Mouse (Mus musculus) thymus, postnatal 4 days (tissue): Measurements from ENCODE around the gene Pan3.
A peak's percentile ranks its signal among the peaks of the same experiment; 100 is the strongest.

ENCODE experiments used
- DNase-seq: peaks from one replicate; pipeline ENCODE4 v3.0.0; 2021

The Pan3 gene

DNA sequence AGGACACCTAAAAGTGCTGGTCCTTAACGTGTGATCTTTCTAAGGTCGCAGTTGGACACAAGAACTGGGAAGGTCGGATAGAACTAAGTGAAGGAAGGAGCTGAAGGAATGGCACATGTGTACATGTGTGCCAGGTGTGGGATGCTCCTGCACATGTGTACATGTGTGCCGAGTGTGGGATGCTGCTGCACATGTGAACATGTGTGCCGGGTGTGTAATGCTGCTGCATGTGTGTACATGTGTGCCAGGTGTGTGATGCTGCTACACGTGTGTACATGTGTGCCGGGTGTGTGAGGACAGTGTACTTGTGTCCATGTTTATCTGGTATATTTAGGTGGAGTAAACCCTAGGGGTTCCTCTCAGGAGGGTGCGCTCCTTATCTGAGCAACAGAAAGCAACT, 3.0 kb downstream of the Pan3 start:
- no peak for DNase-seq

GRCm38 (mm10) chr5:147435224-147435623, 5.3 kb downstream of the Pan3 start:
- no peak for DNase-seq

DNA sequence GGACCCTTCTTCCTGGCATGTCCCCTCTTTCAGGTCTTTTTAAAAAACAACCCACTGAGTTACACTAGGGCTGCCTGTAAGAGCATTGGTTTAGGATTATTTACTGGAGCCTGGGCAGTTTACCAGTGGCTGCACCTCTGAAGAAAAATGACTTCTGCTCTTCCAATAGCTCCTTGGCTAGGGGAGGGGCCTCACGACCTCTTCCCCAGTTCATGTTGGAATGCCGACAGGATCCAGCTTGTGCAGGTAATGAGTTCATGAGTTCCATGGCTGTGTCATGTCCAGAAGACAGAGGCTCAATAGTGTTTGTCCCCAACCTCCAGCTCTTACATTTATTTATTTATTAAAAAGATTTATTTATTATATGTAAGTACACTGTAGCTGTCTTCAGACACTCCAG, 5.8 kb downstream of the Pan3 start:
- DNase-seq, result no peak

DNA sequence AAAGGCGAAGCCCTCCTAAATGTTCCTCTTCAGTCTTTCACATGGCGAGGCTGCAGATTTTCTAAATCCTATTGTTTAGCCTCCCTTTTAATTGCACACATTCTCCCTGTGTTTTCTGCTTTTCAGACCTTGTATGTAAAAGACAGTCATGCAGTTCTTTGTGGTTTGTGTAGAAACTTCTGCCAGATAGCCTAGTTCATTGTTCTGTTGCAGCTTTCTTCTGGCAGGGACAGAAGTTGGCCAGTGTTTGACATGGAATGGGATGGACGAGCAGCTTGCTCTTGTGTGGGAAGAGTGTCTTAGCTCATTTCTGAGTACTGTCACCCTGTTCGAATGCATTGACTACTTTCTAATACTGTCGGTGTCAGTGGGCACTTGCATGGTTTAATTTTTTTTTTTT, 6.5 kb downstream of the Pan3 start:
- DNase-seq, result no peak

GRCm38 (mm10) chr5:147440996-147441507, 11.1 kb downstream of the Pan3 start:
- no peak for DNase-seq

- no peak for DNase-seq
Measured at GRCm38 (mm10) chr5:147441979-147442378, 12.0 kb downstream of the Pan3 start.

- no peak for DNase-seq
Measured at GRCm38 (mm10) chr5:147442741-147443140, 12.8 kb downstream of the Pan3 start.

- DNase-seq, result no peak
Measured at GRCm38 (mm10) chr5:147444298-147444697, 14.3 kb downstream of the Pan3 start.

GRCm38 (mm10) chr5:147444757-147445156, 14.8 kb downstream of the Pan3 start:
- no peak for DNase-seq

GRCm38 (mm10) chr5:147445252-147445651, 15.3 kb downstream of the Pan3 start:
- DNase-seq, result no peak

DNA sequence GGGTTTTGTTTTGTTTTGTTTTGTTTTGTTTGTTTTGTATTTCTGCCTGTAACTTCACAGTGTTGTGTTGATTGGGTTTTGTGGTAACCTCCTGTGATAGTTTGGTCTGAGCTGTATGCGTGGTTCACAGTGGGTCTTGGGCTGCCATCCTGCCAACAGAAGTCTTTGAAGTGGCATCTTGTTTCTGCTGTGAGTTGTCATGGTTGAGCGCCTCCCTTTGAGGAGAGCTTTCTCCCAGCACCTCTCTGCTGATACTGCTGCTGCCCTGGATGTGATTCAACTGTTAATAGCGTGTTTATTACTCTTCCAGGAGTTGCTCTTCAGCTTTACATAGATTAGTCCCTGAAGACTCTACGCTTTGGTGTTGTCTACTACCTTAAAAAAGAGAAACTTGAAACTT, 18.6 kb downstream of the Pan3 start:
- peak; percentile 31 for DNase-seq

- no peak for DNase-seq
Measured at GRCm38 (mm10) chr5:147448933-147449332, 19.0 kb downstream of the Pan3 start.

DNA sequence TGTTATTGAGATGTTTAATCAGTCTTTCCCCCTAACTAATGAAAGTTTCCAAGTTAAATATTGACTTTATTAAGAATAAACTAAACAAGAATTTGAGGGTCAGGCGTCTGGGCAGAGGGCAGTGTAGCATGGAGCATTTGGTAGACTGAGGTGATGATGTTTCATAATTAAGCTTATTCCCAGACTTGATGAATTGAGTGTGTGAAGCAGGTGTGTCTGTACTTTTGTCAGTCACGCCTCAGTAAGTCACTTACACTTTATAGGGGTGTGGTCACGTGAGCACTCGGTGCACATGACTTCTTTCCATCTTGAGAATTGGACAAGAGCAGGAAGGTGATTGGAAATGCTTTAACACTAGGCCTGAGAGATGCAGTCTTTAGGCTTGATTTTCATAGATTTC, 26.5 kb downstream of the Pan3 start:
- no peak for DNase-seq

GRCm38 (mm10) chr5:147459821-147460567, 30.0 kb downstream of the Pan3 start:
- DNase-seq, result no peak

DNA sequence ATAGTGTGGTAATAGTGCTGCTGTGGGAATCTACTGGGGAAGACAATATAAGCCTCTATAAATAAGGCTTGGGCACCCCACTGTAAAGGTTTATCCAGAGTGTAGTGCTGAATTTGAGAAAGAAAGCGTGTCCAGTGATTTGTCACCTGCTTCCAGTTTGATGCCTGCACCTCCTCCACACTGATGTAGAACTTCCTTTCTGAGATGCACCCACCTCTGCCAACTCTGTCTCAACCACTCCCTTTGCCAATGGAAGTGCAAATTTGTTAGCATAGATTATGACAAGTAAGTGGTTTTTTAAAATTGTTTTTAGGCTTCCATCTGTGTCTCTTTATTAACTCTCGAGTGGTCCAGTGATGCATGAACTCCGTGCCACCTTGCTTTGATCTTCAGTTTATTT, 33.3 kb downstream of the Pan3 start:
- no peak for DNase-seq

DNA sequence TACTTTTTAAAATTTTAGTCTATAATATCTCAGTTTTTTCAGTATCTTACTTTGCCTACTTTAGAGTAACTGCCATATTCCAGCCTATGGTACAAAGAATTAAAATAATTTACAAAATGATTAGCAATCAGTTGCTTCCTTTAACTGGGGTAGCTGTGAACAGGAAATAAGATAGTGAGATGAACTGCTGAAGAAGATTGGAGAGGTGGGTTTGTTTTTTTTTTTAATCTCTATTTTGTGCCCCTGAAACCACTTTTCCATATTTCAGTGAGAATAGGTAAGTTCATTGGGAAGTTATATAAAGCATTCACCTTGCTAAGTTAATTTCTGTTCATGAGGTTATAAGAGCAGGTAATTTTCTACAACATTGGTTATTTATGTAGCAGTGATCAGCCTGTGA, 36.4 kb downstream of the Pan3 start:
- no peak for DNase-seq

DNA sequence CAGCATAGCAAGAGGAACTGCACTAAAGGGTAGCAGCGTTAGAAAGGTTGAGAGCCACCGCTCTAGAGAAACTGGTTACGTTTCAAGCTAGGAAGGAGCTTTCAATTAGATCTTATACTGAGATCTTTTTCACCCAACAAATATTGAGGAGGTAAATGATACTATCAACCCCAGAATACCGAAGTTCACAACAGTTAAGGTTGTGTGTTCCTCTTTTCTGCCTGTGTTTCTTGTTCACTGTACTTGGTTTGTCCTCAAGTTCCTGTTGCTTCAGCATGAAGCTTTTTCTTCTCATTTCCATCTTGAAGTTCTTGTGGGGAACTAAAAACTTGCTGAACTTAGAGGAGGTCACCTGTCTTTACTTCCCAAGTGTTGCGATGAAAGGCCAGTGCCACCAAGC, 41.2 kb downstream of the Pan3 start:
- DNase-seq, result no peak

DNA sequence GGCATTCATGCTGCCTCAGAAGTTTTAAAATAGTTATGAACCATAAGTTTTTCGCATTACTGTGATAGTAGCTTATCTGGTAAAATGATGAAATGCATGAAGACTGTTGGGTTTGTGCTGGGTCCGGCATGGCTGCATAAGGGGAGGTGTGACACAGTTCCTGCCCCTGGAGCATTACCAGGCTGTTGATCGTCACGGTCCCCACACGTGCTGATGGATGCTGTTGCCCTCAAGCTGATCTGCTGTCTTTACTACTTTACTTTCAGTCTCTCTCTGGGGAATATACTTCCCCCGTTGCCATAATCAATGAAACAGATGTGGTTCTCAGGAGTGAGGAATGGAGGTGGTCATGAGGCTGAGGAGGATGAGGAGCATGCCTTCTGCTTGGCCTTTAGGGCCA, 43.1 kb downstream of the Pan3 start:
- no peak for DNase-seq

- DNase-seq, result no peak
Measured at GRCm38 (mm10) chr5:147473856-147474255, 43.9 kb downstream of the Pan3 start.

DNA sequence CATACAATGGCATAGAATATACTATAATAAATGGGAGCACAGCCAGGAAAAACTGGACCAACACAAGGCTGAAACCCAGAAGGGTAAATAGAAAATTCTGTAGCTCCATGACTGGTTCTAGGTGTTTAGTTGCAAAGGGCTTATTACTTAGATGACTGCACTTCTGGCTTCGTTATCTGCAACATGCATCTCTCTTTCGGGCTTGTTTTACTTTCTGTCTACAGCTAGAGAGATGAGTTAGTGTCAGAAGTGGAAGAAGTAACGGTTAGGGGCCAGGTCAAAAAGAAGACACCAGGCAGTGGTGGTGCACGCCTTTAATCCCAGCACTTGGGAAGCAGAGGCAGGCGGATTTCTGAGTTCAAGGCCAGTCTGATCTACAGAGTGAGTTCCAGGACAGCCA, 46.1 kb downstream of the Pan3 start:
- no peak for DNase-seq

DNA sequence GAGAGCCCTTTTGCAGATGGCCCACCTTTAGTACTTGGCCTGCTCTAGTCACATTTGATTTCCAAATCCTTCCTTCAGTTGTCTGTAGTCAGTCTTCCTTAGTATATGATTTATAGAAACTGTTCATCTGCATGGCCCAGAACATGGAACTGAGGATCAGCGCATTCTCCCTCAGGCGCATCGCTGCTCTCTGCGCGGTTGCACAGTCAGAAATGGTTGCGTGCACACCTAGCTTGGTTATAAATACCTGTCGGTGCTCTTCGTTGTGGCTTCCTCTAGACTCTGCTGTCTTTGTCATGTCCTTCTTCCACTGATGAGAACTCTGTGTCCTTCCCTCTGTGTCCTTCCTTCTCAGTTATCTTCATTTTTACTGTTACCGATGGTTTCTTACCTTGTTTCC, 47.1 kb downstream of the Pan3 start:
- DNase-seq, result no peak

- no peak for DNase-seq
Measured at GRCm38 (mm10) chr5:147479341-147479740, 49.4 kb downstream of the Pan3 start.

- DNase-seq, result peak; percentile 20
Measured at GRCm38 (mm10) chr5:147484142-147484541, 54.2 kb downstream of the Pan3 start.

DNA sequence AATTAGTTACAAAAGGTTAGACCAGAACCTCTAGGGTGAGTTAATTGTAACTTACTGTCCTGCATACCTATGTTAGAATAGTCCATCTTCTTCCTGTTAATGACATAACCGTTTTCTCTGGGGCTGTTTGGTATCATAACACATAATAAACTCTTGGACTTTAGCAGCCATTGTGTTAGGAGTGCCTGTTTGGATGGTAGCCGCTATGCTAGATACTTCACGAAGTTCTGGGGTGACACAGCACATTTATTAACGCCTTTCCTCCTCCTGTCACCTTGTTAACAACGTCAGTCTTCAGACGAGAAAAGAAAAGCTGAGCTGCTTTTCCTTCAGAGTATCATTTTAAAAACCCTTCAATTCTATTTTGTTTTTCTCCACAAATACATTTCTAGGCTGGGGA, 59.3 kb downstream of the Pan3 start:
- no peak for DNase-seq

DNA sequence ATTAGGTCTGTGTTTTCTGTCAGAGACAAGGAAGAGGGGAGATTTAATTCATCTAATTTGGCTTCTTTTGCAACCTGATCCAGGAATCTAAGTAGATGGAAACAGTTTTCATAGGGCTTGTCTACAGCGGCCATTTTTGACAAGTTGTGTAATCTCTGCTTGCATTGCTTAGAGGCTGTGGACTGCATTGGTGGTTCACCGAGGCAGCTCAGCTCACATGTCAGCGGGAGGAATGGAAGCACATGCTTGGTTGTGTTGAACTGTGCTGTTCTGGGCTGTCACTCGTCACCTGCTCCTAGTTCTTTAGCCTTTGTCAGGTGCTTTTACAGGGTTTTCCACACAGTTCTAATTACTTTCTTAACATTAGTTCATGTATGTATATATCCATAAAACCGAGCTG, 60.9 kb downstream of the Pan3 start:
- no peak for DNase-seq
